Mouse (Mus musculus) layer of hippocampus, adult 9-11 months (tissue): ENCODE measurements around the gene P4ha2.

Experiments used
- DNase-seq: peaks from one replicate; pipeline ENCODE4 v3.0.0; 2022

The P4ha2 gene

DNA sequence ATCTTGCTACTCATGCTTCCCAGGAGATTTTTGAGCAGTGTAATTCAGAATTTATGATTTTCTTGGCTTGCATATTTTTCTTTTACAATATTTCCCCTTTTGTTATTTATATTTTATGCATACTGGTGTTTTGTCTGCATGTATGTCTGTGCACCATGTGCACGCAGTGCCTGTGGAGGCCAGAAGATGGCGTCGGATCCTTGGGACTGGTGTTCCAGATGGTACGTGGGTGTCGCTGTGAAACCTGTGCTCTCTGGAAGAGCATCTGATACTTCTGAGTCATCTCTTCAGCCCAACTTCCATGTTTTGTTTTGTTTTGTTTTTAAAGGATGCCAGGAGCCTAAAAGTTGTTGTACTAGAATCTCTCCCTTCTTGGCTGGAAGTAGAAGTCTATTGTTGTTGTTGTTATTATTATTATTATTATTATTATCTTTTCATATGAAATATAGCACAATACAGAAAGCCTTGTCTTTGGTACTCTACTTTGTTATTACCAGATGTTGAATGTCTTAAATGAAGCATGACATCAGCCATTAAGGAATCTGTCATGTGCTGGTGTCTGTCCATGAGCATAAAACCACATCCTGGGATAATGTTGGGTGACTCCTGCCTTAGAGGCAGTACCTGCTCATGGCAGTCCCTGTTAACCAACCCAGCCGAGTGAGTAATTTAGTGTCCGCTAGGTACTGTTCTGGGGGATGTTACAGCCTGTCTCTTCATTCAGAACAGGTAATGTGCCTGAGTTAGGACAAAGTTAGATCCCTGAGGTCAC is 41.5 kb downstream of the P4ha2 start:
- DNase-seq, result no peak

DNA sequence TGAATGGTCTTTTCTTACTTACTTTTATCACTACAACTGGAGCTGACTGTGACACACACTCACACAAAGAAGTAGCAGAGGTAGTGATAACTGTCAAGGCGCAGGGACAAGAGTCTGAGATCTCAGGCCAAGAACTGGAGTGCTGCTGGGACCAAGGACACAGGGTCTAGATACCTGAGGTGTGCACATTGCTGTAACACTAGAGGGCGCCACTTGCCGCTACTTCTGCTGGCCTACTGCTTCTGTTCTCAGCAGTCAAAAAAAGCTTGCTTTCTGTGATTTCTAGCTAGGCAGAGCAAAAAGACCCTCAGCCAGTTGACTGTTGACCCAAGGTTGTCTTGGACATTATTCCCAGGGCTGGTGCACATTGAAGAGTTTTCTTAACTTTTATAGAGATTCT is 45.0 kb downstream of the P4ha2 start:
- DNase-seq, result peak; percentile 34

DNA sequence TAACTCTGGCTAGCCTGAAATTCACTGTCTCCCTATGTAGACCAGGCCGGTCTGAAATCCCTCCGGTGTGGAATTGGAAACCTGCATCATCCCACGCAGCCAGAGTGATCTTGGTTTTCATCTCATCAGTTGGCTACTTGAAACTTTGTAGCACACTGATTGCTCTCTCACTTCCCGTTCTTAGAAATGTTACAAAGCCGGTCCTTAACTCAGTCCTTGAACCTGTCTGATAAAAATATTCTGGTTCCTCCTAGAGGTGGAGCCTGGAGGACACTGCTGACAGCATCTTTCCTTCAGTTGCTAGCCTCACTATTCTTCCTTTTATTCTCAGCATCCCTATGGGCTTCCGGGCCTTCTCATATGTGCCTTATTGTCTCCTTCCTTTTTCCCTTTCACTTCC is 46.1 kb downstream of the P4ha2 start:
- no peak for DNase-seq

DNA sequence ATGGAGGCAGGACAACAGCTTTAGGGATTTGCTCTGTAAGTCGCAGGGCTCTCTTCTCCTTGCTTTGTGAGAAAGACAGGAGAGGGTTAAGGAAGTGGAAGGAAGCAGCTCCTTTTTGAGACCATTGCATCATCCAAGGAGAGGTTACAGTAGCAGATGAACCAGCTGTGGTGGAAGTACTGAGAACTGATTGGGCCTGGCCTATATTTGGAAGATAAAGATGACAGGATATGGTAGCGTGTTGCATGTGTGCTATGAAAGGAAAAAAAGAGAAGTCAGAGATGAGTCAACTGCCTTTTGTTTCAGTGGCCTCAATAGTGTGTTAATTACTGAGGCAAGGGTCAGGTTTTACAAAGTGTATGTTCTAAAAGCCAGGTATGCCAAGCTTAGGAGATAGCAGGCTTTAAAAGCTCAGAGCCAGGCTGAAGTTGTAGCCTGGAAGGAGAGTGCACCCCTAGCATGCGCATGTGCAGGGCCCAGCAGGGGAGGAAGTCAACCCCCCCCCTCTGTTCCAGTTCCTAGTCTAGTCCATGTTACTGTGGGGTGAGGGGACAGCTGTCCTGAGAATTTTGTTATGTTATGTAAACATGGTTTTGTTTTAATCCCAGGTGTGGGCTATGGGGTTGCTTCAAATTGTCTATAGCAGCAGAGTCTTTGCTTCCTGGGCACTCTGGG is 50.0 kb downstream of the P4ha2 start:
- no peak for DNase-seq

DNA sequence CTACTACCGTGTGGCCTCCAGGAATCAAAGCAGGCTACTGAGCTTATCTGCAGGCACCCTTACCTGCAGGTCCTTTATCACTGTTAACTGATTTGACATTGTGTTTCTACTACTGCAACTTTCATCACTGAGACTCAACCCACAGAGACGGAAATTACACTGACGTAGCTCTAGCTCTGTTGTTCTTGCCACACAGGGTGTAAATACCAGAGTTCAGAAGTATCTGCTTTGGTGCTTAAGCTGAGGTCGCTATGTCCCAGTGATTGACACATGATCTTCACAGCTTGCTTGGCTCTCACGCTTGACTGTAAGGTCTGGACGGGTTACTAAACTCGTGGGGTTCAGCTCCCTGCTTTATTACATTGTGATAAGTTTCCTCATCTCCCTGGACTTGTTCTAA is 51.2 kb downstream of the P4ha2 start:
- no peak for DNase-seq

DNA sequence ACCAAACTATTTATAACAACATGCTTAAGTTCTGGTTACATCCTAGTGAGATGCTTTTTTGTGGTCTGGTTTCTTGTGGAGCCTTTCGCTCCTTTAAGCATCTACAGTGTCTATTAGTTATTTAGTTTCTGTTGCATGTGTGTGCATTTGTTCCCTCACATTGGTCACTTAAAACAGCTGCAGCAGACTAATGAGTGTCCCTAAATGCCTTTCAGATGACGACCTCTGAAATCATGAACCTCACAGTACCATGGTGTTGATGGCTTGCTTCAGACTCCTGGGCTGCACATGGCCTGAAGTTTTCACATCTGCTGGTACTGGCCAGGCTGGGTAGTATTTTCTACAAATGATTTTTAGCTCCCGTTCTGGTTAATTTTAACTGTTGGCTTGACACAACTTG is 53.1 kb downstream of the P4ha2 start:
- no peak for DNase-seq

DNA sequence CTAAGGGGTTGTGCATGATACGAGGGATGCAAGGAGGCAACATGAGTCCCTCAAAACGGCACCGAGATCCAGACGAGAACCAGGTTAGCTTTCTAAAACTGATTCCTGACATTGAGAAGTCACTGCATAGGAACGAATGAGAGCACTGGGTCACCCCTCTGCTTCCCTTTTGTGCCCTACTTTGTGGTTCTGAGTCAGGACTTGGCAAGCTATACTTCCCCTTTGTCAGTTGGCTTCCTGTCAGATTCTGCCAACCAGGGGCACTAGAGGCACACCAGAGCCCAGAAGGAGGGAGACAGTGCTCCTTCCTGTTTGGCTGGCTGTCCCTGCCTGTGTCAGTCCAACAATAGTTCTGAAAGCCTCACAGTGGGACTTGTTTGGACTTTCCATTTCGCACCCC is 56.0 kb downstream of the P4ha2 start:
- DNase-seq, result peak; percentile 77

DNA sequence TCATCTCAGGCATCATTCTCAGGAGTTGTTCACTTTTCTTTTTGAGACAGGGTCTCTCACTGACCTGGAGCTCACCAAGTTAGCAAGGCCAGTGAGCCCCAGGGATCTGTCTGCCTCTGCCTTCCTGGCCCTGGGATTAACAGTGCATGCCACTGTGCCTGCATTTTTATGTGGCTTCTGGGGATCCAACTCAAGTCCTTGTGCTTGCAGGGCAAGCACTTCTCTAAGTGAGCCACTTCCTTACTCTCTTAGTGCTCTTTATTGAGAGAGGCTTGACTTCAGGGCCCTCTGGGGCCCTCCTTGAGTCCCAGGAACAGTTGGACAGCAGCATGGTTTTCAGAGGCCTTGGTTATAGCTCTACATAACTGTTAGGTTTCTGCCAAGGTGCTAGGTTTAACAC is 56.6 kb downstream of the P4ha2 start:
- DNase-seq, result no peak

DNA sequence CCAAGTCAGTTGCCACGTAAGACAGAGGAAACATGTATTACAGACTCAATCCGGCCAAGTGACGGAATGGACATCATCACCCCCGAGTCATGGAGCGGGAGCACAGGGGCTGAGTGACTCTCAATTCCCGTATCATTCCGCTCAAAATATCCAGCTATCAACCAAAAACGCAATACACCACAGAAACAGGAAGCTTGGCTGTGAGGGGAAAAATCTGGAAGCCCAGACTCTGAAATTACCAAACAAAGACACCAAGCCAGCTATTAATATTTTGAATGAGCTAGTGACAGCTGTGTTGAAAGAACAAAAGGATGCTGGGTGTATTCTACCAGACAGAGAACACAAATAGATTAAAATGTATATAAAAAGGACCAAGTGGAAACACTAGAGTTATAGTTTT is 57.7 kb downstream of the P4ha2 start:
- peak; percentile 48 for DNase-seq

DNA sequence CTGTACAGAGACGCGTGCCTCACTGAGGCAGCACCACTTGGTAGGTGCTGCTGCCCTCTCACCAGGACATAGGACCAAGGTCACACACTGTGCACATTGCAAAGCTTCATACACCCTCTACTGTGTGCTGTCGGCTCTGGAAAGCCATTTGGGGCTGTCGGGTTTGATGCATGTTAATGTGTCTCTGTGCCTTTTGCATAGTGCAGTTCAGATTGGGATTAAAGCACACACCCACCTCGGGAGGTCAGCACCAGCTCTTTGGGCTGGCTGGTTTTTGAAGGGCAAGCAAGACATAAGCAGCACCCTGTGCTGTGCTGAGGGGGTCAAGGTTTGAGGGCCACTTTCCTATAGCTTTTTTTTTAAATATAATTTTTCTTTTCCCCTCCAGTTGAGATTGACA is 60.5 kb downstream of the P4ha2 start:
- DNase-seq, result no peak

DNA sequence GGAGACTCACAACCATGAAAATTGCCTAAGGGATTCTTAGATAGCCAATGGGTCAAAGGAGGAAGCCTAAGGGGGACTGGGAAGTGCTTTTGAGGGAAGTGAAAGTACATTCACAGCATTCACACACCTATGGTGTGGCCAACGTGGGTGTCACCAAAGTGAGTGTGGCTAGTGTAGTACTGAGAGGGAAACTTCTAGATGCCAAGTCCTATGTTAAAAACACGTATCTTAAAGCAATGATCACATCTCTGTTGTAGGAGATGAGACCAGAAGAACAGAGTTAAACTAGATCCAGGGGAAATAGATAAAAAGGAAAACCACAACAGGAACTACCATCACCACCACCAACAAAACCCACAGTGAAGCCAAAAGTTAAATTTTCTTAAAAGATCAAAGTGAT is 61.0 kb downstream of the P4ha2 start:
- no peak for DNase-seq

DNA sequence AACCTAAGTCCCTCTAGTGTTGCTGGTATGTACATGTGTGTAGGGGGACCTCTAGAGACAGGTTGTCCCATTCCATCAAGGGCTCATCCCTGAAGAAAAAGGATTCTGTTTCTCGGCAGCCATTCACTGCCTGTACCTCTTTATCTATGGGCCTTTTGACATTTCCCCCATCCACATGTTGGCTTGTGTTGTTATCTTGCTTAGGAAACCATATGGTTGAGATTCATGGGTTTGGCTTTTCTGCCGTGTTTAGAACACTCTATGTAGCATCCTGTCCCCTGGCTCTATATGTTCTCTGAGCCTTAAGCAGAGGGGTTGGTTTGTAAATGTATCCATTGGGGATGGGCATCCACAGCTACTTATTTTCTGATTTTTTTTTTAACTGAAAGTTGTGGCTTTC is 61.6 kb downstream of the P4ha2 start:
- no peak for DNase-seq

DNA sequence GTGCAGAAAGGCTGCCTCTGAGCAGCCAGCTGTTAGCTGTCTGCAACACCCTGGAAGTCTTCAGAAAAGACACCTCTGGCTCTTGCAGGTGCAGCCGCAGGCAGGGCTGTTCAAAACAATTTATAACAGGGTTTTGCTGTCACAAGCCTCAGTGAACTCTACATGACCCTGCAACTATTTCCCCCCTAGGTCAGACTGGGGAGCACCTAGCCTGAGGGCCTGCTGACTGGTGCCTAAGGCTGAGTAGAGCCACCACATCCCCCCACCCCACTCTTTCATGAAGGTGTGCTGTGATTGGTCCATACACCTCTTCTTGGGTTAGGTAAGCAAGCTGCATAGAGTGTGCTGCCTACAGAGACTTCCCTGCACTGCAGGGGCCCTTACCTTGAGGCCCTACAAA is 63.1 kb downstream of the P4ha2 start:
- no peak for DNase-seq

DNA sequence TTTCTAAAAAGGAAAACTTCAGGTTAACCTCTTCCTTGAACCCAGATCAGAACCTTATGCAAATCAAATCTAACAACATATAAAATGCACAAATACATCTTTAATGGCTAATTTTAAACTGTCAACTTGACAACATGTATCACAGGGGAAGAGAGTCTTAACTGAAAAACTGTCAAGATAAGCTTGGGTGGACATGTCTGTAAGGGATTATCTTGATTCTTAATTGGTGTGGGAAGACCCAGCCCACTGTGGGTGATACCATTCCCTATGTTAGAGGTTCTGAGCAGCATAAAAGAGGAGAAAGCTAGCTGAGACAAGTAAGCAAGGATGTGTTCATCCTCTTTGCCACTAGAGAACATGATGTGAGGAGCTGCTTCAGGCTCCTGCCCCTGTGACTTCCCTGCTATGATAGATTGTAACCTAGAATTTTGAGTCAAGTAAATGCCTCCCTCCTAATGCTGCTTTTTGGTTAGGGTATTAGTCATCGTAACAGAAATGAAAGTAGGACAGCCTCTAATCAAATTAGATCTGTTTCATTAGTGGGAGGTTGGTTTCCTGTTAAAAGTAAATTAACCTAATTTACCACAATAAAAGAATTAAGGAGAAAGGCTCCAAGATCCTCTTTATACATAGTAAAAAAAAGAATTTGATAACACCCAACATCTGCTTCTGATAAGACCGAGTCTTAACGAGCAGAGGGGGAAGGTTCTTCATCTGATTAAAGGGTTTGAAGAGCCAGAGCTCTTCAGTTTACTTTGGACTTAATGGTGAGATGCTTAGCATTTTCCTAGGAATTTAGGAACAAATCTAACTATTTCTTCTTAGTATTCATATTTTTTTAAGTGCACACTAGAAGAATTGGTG is 69.8 kb downstream of the P4ha2 start:
- no peak for DNase-seq

DNA sequence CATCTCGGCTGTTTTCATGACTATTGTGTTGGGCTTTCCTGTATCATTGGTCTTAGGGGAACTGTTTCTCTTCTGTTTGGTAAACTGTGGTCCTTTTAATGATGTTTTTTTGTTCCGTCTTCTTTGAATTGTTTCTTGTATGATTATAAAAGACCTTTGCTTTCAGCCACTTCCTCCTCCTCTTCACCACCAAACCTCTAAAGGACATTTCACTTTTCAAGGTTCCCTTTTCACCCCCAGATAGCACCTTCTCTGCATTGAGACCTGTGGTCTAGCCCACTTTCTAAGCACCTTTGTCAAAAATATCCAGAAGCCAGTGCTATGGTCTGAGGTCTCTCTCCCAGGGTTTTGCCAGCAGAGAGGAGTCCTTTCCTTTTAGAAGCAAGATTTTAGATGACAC is 71.3 kb downstream of the P4ha2 start:
- no peak for DNase-seq

DNA sequence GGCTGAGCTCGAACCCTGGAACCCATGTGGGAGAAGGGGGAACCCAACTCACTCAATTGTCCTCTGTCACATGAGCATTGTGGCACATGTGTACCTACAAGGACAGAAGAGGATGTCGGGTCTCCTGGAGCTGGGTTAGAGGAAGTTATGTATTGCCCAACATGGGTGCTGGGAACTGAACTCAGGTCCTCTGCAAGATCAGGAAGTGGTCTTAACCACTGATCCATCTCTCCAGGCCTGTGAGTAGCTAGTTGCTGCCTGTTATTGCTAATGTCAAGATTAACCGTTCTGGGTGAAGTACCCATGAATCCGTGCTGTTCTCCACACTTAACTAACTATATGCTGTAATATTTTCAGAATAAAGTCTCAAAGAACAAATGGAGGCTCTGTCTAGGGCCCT is 74.3 kb downstream of the P4ha2 start:
- DNase-seq, result no peak

DNA sequence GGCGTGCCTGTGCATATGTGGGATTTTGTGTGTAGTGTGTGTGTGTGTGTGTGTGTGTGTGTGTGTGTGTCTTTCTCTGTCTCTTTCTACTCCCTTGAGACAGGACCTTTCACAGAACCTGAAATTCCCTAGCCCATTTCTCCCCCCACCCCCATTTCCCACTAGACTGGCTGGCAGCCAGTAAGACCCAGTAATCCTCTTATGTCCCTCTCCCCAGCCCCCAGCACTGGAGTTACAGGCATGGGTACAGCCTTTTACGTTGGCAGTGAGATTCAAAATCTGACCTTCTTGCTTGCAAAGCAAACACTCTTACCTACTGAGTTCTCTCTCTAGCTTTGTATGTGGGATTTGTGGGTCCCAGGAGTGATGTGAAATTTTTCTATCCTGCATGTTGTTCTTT is 75.0 kb downstream of the P4ha2 start:
- DNase-seq, result no peak
